Mouse (Mus musculus) limb, embryonic 13.5 days (tissue): ENCODE measurements around the gene Sh2b1. TPM values are rescaled to one million over a fixed set of nuclear protein-coding genes. Genes with fewer than 3 reads are reported as not detected.
A peak's percentile ranks its signal among the peaks of the same experiment; 100 is the strongest.

ENCODE experiments used
- ATAC-seq: fragments of 200-750 bp; cut with Nextera tagmentation; 2 replicates; pipeline ENCODE4 v1.8.0; 2017; ENCODE audit warnings: low read depth, moderate number of reproducible peaks, moderate TSS enrichment; ENCODE audit not compliant: low FRiP score
- H3K27ac ChIP-seq: fragments of 300-500 bp; sonication (generic); 2 replicates; pipeline ENCODE4 v1.5.1; 2015; ENCODE audit warnings: inconsistent platforms, mild to moderate bottlenecking, moderate library complexity
- H3K27me3 ChIP-seq: fragments of 300-500 bp; sonication (generic); 2 replicates; pipeline ENCODE4 v1.6.1; 2015; ENCODE audit warnings: mild to moderate bottlenecking, inconsistent platforms
- H3K36me3 ChIP-seq: fragments of 300-500 bp; sonication (generic); 2 replicates; pipeline ENCODE4 v1.6.1; 2015; ENCODE audit warnings: inconsistent platforms, mild to moderate bottlenecking, moderate library complexity
- H3K4me1 ChIP-seq: fragments of 300-500 bp; sonication (generic); 2 replicates; pipeline ENCODE4 v1.6.1; 2015; ENCODE audit warnings: inconsistent platforms
- H3K4me2 ChIP-seq: fragments of 300-500 bp; sonication (generic); replicated peaks from 2 replicates; pipeline ENCODE4 v1.6.1; 2015; ENCODE audit warnings: inconsistent platforms, mild to moderate bottlenecking, moderate library complexity
- H3K4me3 ChIP-seq: fragments of 300-500 bp; sonication (generic); 2 replicates; pipeline ENCODE4 v1.5.1; 2015; ENCODE audit warnings: moderate library complexity, mild to moderate bottlenecking, inconsistent platforms
- H3K9ac ChIP-seq: fragments of 300-500 bp; sonication (generic); 2 replicates; pipeline ENCODE4 v1.6.1; 2015; ENCODE audit warnings: mild to moderate bottlenecking, inconsistent platforms
- H3K9me3 ChIP-seq: fragments of 300-500 bp; sonication (generic); 2 replicates; pipeline ENCODE4 v1.6.1; 2016; ENCODE audit warnings: inconsistent platforms
- WGBS: fragments of 180-500 bp; shearing (Covaris S2); methylation state at CpG from one replicate; pipeline ENCODE4 v1.1.7; 2015; 5-methylcytosine and 5-hydroxymethylcytosine counted together
- polyA plus RNA-seq: library from polyadenylated mRNA; unstranded; fragments of >200 nt; fragmentation: Nextera tagmentation; extraction: Ambion mirVana; gene quantifications from 2 replicates; pipeline ENCODE4 v1.2.1, GENCODE M21; 2015

Sh2b1 gene
- polyA plus RNA-seq, 1 experiment from 2014 or later: 61.4 TPM

- ATAC-seq: peak; percentile 94
- peak within 1 kb of the TSS; percentile 67 for H3K4me3 ChIP-seq
- WGBS: under 1% methylated on average over 82 of the region's 82 CpGs
Measured at GRCm38 (mm10) chr7:126428631-126429502, 46.4 kb downstream of the Sh2b1 start, which contains the start of gene Rabep2. Gene Rabep2 (plus strand): TSS chr7:126428759.

GRCm38 (mm10) chr7:126428154-126428553 lies 47.1 kb downstream of the Sh2b1 start:
- peak overlapping the region; percentile 67 for H3K4me3 ChIP-seq
- H3K27ac ChIP-seq: peak overlapping the region; percentile 95
- no peaks in the 10 kb centered on the region for H3K9me3 ChIP-seq
- H3K27me3 ChIP-seq: no peaks in the 10 kb centered on the region
- no peak for ATAC-seq
- H3K9ac ChIP-seq: peak overlapping the region; percentile 90
- H3K36me3 ChIP-seq: peaks cover 11% of the 10 kb centered on the region
- H3K4me1 ChIP-seq: peaks cover 15% of the 10 kb centered on the region
- peak overlapping the region; percentile 71 for H3K4me2 ChIP-seq
- WGBS: 22% methylated on average over 4 of the region's 4 CpGs

More at GRCm38 (mm10) chr7:126428631-126429502, 46.4 kb downstream of the Sh2b1 start, which contains the start of gene Rabep2:
- Histone ChIP-seq H3K27ac (peak within 1 kb of the TSS; percentile 95), H3K27me3 (no peaks in the 10 kb centered on the region), H3K9ac (peak within 1 kb of the TSS; percentile 90), H3K36me3 (peaks cover 15% of the 10 kb centered on the region), H3K4me2 (peak within 1 kb of the TSS; percentile 71), H3K9me3 (no peaks in the 10 kb centered on the region), H3K4me1 (peaks cover 15% of the 10 kb centered on the region)

DNA sequence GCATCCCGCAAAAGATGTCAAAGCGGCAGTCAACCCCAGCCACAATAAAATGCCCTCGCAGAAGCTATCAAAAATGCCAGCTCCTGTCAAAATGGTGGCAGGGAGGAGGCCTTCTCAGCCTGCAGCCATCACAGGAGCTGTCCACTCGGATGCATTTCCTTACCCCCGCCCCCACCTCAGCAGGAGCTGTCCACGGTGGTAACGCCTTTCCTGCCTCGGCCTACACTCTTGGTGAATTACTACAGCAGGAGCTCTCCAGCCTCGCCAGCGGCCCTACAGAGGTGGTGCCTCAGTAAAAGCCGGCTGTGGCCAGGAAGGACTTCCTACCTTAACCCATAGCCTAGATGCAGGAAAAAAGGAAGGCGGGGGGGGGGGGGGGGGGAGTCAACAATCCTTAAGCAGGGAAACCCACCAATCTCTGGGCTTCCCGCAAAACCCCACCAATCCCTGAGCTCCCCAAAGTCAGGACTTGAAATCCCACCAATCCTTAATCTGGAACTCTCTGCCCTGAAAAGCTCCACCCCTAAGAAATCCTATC lies 47.8 kb downstream of the Sh2b1 start:
- Histone ChIP-seq H3K36me3 (peaks cover 7% of the 10 kb centered on the region; the same call in 1 of the 2 replicates), H3K4me3 (no peak overlapping the region; the same call in 1 of the 2 replicates), H3K4me1 (peaks cover 15% of the 10 kb centered on the region), H3K9me3 (no peaks in the 10 kb centered on the region), H3K9ac (no peak overlapping the region), H3K4me2 (peak overlapping the region; percentile 71), H3K27ac (no peak overlapping the region), H3K27me3 (no peaks in the 10 kb centered on the region)
- WGBS: 48% methylated on average over 12 of the region's 13 CpGs
- ATAC-seq: no peak

DNA sequence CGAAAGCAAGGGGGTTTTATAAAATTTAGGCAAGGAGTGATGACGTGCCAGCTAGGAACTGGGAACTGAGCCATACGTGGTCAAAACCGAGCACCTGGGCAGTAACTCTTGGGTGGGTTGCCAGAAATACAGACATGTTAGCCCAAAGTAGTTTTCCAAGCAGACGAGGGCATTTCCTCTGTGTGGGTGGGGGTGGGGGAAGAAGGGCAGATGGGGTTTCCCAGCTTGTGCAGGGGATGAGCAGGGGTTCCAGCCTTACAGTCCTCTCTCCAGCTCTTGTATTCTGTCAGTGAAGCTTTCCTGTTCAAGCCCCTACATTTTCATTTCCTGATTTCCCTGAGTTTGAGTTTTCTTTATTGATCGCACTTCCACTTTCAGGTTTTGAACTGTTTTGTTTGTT lies 51.1 kb downstream of the Sh2b1 start:
- H3K9me3 ChIP-seq: no peaks in the 10 kb centered on the region
- H3K27ac ChIP-seq: no peak overlapping the region
- no peak overlapping the region for H3K4me2 ChIP-seq
- ATAC-seq: no peak
- H3K36me3 ChIP-seq: no peaks in the 10 kb centered on the region
- peaks cover 7% of the 10 kb centered on the region for H3K4me1 ChIP-seq
- no peak overlapping the region for H3K9ac ChIP-seq
- H3K27me3 ChIP-seq: no peaks in the 10 kb centered on the region
- 74% methylated on average over 6 of the region's 6 CpGs for WGBS
- no peak overlapping the region for H3K4me3 ChIP-seq

- no peak for ATAC-seq
- WGBS: 82% methylated on average over 5 of the region's 5 CpGs
- H3K27me3 ChIP-seq: no peaks in the 10 kb centered on the region
- H3K4me1 ChIP-seq: no peaks in the 10 kb centered on the region
- no peak overlapping the region for H3K4me3 ChIP-seq
- no peak overlapping the region for H3K27ac ChIP-seq
- H3K9me3 ChIP-seq: no peaks in the 10 kb centered on the region
- H3K4me2 ChIP-seq: no peak overlapping the region
- no peaks in the 10 kb centered on the region for H3K36me3 ChIP-seq
- no peak overlapping the region for H3K9ac ChIP-seq
Measured at GRCm38 (mm10) chr7:126421756-126422155, 53.5 kb downstream of the Sh2b1 start.

DNA sequence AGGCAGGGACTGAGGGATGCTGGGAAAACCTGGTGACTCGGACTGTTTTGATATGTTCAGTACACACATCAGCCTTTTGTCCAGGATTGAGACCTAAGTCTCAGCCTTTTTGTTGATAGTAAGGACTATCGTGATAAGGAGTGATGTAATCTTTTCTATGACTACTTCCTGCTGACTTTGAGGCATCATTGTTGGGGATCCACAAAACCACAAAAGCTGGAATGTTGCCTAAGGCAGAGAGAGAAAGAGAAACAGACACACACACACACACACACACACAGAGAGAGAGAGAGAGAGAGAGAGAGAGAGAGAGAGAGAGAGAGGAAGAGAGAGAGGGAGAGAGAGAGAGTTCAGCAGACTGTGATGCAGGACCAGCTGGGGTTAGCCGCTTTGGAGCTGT lies 56.7 kb downstream of the Sh2b1 start:
- Histone ChIP-seq H3K4me1 (no peaks in the 10 kb centered on the region), H3K27me3 (no peaks in the 10 kb centered on the region; the same call in 1 of the 2 replicates), H3K36me3 (no peaks in the 10 kb centered on the region), H3K9ac (no peak overlapping the region), H3K4me2 (no peak overlapping the region), H3K27ac (no peak overlapping the region), H3K9me3 (no peaks in the 10 kb centered on the region), H3K4me3 (no peak overlapping the region)
- no peak for ATAC-seq
- WGBS: 72% methylated on average over 3 of the region's 3 CpGs

- ATAC-seq: no peak
- no peaks in the 10 kb centered on the region for H3K36me3 ChIP-seq
- no peaks in the 10 kb centered on the region for H3K9me3 ChIP-seq
- H3K27me3 ChIP-seq: no peaks in the 10 kb centered on the region; the same call in 1 of the 2 replicates
- 88% methylated on average over 4 of the region's 4 CpGs for WGBS
- H3K4me2 ChIP-seq: no peak overlapping the region
- H3K4me1 ChIP-seq: no peaks in the 10 kb centered on the region
- H3K9ac ChIP-seq: no peak overlapping the region; the same call in 1 of the 2 replicates
- H3K27ac ChIP-seq: no peak overlapping the region
- H3K4me3 ChIP-seq: no peak overlapping the region
Measured at GRCm38 (mm10) chr7:126417606-126418005, 57.6 kb downstream of the Sh2b1 start.

DNA sequence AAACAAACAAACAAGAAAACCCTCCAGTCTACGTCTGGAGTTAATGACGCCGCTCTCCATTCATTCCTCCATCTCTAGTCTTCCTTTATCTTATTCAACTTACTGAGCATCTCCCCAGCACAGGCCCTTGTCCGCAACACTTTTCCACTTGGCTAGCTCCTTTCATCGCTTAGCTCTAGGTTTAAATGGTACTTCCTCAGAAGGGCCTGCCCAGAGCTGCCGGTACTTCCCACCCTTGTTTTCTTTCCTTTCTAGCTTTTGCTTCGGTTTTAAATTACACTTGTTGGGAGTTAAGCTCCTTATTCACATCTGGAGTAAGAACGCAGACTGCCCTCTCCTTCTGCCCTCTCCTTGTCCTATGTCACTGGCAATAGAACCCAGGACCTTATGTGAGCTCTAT lies 58.2 kb downstream of the Sh2b1 start:
- no peak overlapping the region for H3K4me3 ChIP-seq
- no peak for ATAC-seq
- peak overlapping the region; percentile 26; the same call in 1 of the 2 replicates for H3K9ac ChIP-seq
- H3K4me1 ChIP-seq: no peaks in the 10 kb centered on the region
- no peak overlapping the region for H3K27ac ChIP-seq
- 57% methylated on average over 8 of the region's 8 CpGs for WGBS
- no peaks in the 10 kb centered on the region for H3K9me3 ChIP-seq
- H3K27me3 ChIP-seq: no peaks in the 10 kb centered on the region; the same call in 1 of the 2 replicates
- H3K36me3 ChIP-seq: no peaks in the 10 kb centered on the region
- no peak overlapping the region for H3K4me2 ChIP-seq

Other genes with a start within 250 kb of the Sh2b1 start
- 56.7 and 58.2 TPM in 2 replicates for gene Sbk1, start 202.8 kb downstream of the Sh2b1 start, polyA plus RNA-seq
- gene Lat, start 105.9 kb downstream of the Sh2b1 start, polyA plus RNA-seq: 2.9 and 3.6 TPM in 2 replicates
- gene Spns1, start 98.0 kb downstream of the Sh2b1 start, polyA plus RNA-seq: 61.7 and 62.4 TPM in 2 replicates
- 2.3 and 2.4 TPM in 2 replicates for gene Nfatc2ip, start 78.7 kb downstream of the Sh2b1 start, polyA plus RNA-seq
- gene Cd19, start 60.5 kb downstream of the Sh2b1 start, polyA plus RNA-seq: not detected in 2 replicates
- gene Rabep2, start 46.7 kb downstream of the Sh2b1 start, polyA plus RNA-seq: 36.6 and 37.0 TPM in 2 replicates
- gene Atp2a1, start 12.3 kb downstream of the Sh2b1 start, polyA plus RNA-seq: 90.2 and 93.8 TPM in 2 replicates
- gene Tufm, start 11.9 kb upstream of the Sh2b1 start, polyA plus RNA-seq: 135 and 137 TPM in 2 replicates
- 49.9 and 51.8 TPM in 2 replicates for gene Atxn2l, start 28.0 kb upstream of the Sh2b1 start, polyA plus RNA-seq
- gene Eif3c, start 91.0 kb upstream of the Sh2b1 start, polyA plus RNA-seq: 207 and 208 TPM in 2 replicates
- 0.71 and 0.72 TPM in 2 replicates for gene Apobr, start 109.5 kb upstream of the Sh2b1 start, polyA plus RNA-seq
- gene Cln3, start 110.4 kb upstream of the Sh2b1 start, polyA plus RNA-seq: 38.6 and 38.7 TPM in 2 replicates
- not detected in 2 replicates for gene Il27, start 119.5 kb upstream of the Sh2b1 start, polyA plus RNA-seq
- 3.5 and 4.7 TPM in 2 replicates for gene Nupr1, start 155.4 kb upstream of the Sh2b1 start, polyA plus RNA-seq
- 56.8 and 63.8 TPM in 2 replicates for gene Sgf29, start 173.9 kb upstream of the Sh2b1 start, polyA plus RNA-seq
- 4.6 and 4.8 TPM in 2 replicates for gene Sult1a1, start 201.0 kb upstream of the Sh2b1 start, polyA plus RNA-seq
- gene Bola2, start 220.0 kb upstream of the Sh2b1 start, polyA plus RNA-seq: 134 and 138 TPM in 2 replicates
- 15.2 and 15.9 TPM in 2 replicates for gene Slx1b, start 220.4 kb upstream of the Sh2b1 start, polyA plus RNA-seq
- gene Coro1a, start 232.4 kb upstream of the Sh2b1 start, polyA plus RNA-seq: 34.1 and 36.6 TPM in 2 replicates